Mouse (Mus musculus) forebrain, embryonic 11.5 days (tissue): ENCODE measurements around the gene Lbx2. TPM values are rescaled to one million over a fixed set of nuclear protein-coding genes. Genes with fewer than 3 reads are reported as not detected.
A peak's percentile ranks its signal among the peaks of the same experiment; 100 is the strongest.

Source experiments
- ATAC-seq: fragments of 200-750 bp; cut with Nextera tagmentation; replicated peaks from 2 replicates; pipeline ENCODE4 v1.8.0; 2017; ENCODE audit warnings: moderate TSS enrichment; ENCODE audit not compliant: low FRiP score
- DNase-seq: peaks from one replicate; pipeline ENCODE4 v3.0.0-alpha.2; 2017; ENCODE audit warnings: low spot score
- H3K27ac ChIP-seq: fragments of 300-500 bp; sonication (generic); 2 replicates; pipeline ENCODE4 v1.5.1; 2014; ENCODE audit warnings: low read depth, low read length
- H3K27me3 ChIP-seq: fragments of 300-500 bp; sonication (generic); 2 replicates; pipeline ENCODE4 v1.6.1; 2014; ENCODE audit warnings: mild to moderate bottlenecking, low read length, mixed read lengths; ENCODE audit not compliant: control insufficient read depth, insufficient read depth
- H3K36me3 ChIP-seq: fragments of 300-500 bp; sonication (generic); 2 replicates; pipeline ENCODE4 v1.6.1; 2014; ENCODE audit warnings: mild to moderate bottlenecking, low read length, moderate library complexity, mixed read lengths; ENCODE audit not compliant: control insufficient read depth, insufficient read depth
- H3K4me1 ChIP-seq: fragments of 300-500 bp; sonication (generic); replicated peaks from 2 replicates; pipeline ENCODE4 v1.6.1; 2014; ENCODE audit warnings: low read length, mixed read lengths; ENCODE audit not compliant: control insufficient read depth, insufficient read depth
- H3K4me2 ChIP-seq: fragments of 300-500 bp; sonication (generic); 2 replicates; pipeline ENCODE4 v1.6.1; 2014; ENCODE audit warnings: low read depth, mild to moderate bottlenecking, low read length, moderate library complexity, mixed read lengths; ENCODE audit not compliant: severe bottlenecking
- H3K4me3 ChIP-seq: fragments of 300-500 bp; sonication (generic); 2 replicates; pipeline ENCODE4 v1.5.1; 2014; ENCODE audit warnings: low read depth, low read length
- H3K9ac ChIP-seq: fragments of 300-500 bp; sonication (generic); 2 replicates; pipeline ENCODE4 v1.6.1; 2014; ENCODE audit warnings: low read length
- H3K9me3 ChIP-seq: fragments of 300-500 bp; sonication (generic); 2 replicates; pipeline ENCODE4 v1.6.1; 2016; ENCODE audit warnings: low read length, mixed read lengths; ENCODE audit not compliant: control insufficient read depth
- WGBS: fragments of 180-500 bp; shearing (Covaris S2); extraction: QIAGEN DNeasy Blood & Tissue Kit; methylation state at CpG from one replicate; pipeline ENCODE4 v1.1.7; 2014; 5-methylcytosine and 5-hydroxymethylcytosine counted together
- polyA plus RNA-seq: library from polyadenylated mRNA; unstranded; fragments of >200 nt; fragmentation: Nextera tagmentation; extraction: Ambion mirVana; gene quantifications from 2 replicates; pipeline ENCODE4 v1.2.1, GENCODE M21; 2014

Gene Lbx2
- polyA plus RNA-seq, 1 experiment from 2014 or later: 0.40 TPM

DNA sequence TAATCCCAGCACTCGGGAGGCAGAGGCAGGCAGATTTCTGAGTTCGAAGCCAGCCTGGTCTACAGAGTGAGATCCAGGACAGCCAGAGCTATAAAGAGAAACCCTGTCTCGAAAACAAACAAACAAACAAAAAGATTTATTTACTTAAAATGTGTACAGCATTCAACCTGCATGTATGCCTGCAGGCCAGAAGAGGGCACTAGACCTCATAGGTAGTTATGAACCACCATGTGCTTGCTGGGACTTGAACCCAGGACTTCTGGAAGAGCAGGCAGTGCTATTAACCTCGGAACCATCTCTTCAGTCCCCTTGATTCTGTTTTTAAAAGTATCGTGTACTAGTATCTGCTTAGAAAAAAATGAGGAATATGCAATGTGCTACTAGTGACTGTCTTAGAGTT, 41.3 kb downstream of the Lbx2 start:
- Histone ChIP-seq H3K9me3 (no peaks in the 10 kb centered on the region), H3K36me3 (no peaks in the 10 kb centered on the region), H3K4me2 (no peak overlapping the region), H3K4me1 (peaks cover 8% of the 10 kb centered on the region; the same call in 1 of the 2 replicates), H3K4me3 (no peak overlapping the region), H3K27ac (no peak overlapping the region), H3K9ac (no peak overlapping the region), H3K27me3 (no peaks in the 10 kb centered on the region)
- ATAC-seq (no peak), DNase-seq (no peak)
- WGBS: 93% methylated on average over 5 of the region's 5 CpGs

- ATAC-seq: no peak
- H3K9ac ChIP-seq: no peak overlapping the region
- no peak for DNase-seq
- H3K9me3 ChIP-seq: no peaks in the 10 kb centered on the region
- no peak overlapping the region for H3K27ac ChIP-seq
- 90% methylated on average over 6 of the region's 6 CpGs for WGBS
- no peaks in the 10 kb centered on the region for H3K27me3 ChIP-seq
- H3K4me3 ChIP-seq: no peak overlapping the region
- no peaks in the 10 kb centered on the region for H3K36me3 ChIP-seq
- peaks cover 10% of the 10 kb centered on the region; the same call in 1 of the 2 replicates for H3K4me1 ChIP-seq
- H3K4me2 ChIP-seq: no peak overlapping the region
These were observed 45.4 kb downstream of the Lbx2 start for GRCm38 (mm10) chr6:83131469-83132034.

GRCm38 (mm10) chr6:83132176-83132919, 46.2 kb downstream of the Lbx2 start:
- Histone ChIP-seq H3K4me1 (peaks cover 14% of the 10 kb centered on the region; the same call in 1 of the 2 replicates), H3K27ac (no peak overlapping the region), H3K9ac (no peak overlapping the region), H3K27me3 (no peaks in the 10 kb centered on the region), H3K4me3 (no peak overlapping the region), H3K36me3 (no peaks in the 10 kb centered on the region), H3K4me2 (no peak overlapping the region), H3K9me3 (no peaks in the 10 kb centered on the region)
- WGBS: 86% methylated on average over 9 of the region's 9 CpGs
- no peak for DNase-seq
- ATAC-seq: no peak

- no peak for DNase-seq
- 55% methylated on average over 3 of the region's 3 CpGs for WGBS
These were observed 48.1 kb downstream of the Lbx2 start for GRCm38 (mm10) chr6:83134226-83134625.

GRCm38 (mm10) chr6:83134951-83135513, 48.9 kb downstream of the Lbx2 start, which contains the start of gene Rtkn:
TSS of gene Rtkn (plus strand) at chr6:83135463.
- Histone ChIP-seq H3K36me3 (no peaks in the 10 kb centered on the region), H3K9ac (peak within 1 kb of the TSS; percentile 93), H3K27me3 (no peaks in the 10 kb centered on the region), H3K27ac (no peak within 1 kb of the TSS), H3K4me2 (peak within 1 kb of the TSS; percentile 81), H3K4me3 (peak within 1 kb of the TSS; percentile 50), H3K9me3 (no peaks in the 10 kb centered on the region), H3K4me1 (peaks cover 30% of the 10 kb centered on the region; the same call in 1 of the 2 replicates)
- WGBS: 55% methylated on average over 7 of the region's 7 CpGs
- ATAC-seq (no peak), DNase-seq (no peak)

More at GRCm38 (mm10) chr6:83134226-83134625, 48.1 kb downstream of the Lbx2 start:
- Histone ChIP-seq H3K27ac (no peak overlapping the region), H3K36me3 (no peaks in the 10 kb centered on the region), H3K4me1 (peaks cover 29% of the 10 kb centered on the region; the same call in 1 of the 2 replicates), H3K9ac (no peak overlapping the region), H3K4me3 (no peak overlapping the region), H3K4me2 (no peak overlapping the region), H3K27me3 (no peaks in the 10 kb centered on the region), H3K9me3 (no peaks in the 10 kb centered on the region)
- no peak for ATAC-seq

GRCm38 (mm10) chr6:83135571-83136161, 49.5 kb downstream of the Lbx2 start:
- Histone ChIP-seq H3K36me3 (no peaks in the 10 kb centered on the region), H3K4me1 (peaks cover 30% of the 10 kb centered on the region; the same call in 1 of the 2 replicates), H3K4me3 (peak overlapping the region; percentile 50), H3K9me3 (no peaks in the 10 kb centered on the region), H3K9ac (peak overlapping the region; percentile 93), H3K27me3 (no peaks in the 10 kb centered on the region), H3K27ac (no peak overlapping the region), H3K4me2 (peak overlapping the region; percentile 81)
- ATAC-seq (no peak), DNase-seq (no peak)
- WGBS: 3% methylated on average over 37 of the region's 37 CpGs

DNA sequence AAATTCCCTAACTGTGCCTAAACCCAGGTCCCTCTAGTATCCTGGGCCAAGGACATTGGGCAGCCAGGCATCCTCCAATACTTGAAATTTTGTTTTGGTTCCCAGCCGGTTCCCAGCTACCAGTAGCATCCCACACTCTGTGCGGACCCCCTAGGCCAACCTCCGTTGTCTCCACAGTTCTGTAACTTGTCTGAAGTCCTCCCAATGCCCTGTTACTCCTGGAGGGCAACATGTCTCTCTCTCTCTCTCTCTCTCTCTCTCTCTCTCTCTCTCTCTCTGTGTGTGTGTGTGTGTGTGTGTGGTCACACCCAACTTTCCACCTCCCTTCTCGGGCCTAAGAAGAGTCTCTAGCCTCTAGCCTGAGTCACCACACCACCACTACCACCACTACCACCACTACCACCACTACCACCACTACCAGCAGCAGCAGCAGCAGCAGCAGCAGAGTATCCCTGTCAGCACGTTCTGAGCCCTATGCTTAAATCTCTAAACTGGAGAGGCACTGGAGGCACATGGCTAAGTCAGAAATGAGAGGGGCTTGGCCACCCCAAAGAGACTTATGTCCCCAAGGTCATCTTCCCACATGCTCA, 50.2 kb downstream of the Lbx2 start:
- 5% methylated on average over 5 of the region's 5 CpGs for WGBS
- peak overlapping the region; percentile 98 for H3K27ac ChIP-seq
- ATAC-seq (no peak), DNase-seq (no peak)
- H3K27me3 ChIP-seq: no peaks in the 10 kb centered on the region
- H3K4me3 ChIP-seq: peak overlapping the region; percentile 50
- H3K4me2 ChIP-seq: peak overlapping the region; percentile 81
- H3K9me3 ChIP-seq: no peaks in the 10 kb centered on the region
- H3K9ac ChIP-seq: peak overlapping the region; percentile 93
- peaks cover 30% of the 10 kb centered on the region; the same call in 1 of the 2 replicates for H3K4me1 ChIP-seq
- H3K36me3 ChIP-seq: no peaks in the 10 kb centered on the region

- Histone ChIP-seq H3K27me3 (no peaks in the 10 kb centered on the region), H3K4me3 (peak overlapping the region; percentile 50), H3K4me2 (peak overlapping the region; percentile 81), H3K27ac (peak overlapping the region; percentile 98), H3K4me1 (peaks cover 32% of the 10 kb centered on the region), H3K9ac (peak overlapping the region; percentile 93), H3K9me3 (no peaks in the 10 kb centered on the region), H3K36me3 (no peaks in the 10 kb centered on the region)
- DNase-seq (peak; percentile 89), ATAC-seq (peak; percentile 73)
- WGBS: under 1% methylated on average over 23 of the region's 26 CpGs
These were observed 50.9 kb downstream of the Lbx2 start for GRCm38 (mm10) chr6:83136881-83137575.
